Mouse (Mus musculus) ES-CJ7 (cell line): ENCODE measurements around the gene Ngrn.

Source experiments
- DNase-seq: peaks from one replicate; pipeline ENCODE4 v3.0.0; 2011; ENCODE audit warnings: low read depth, low spot score

Ngrn gene

GRCm38 (mm10) chr7:80261372-80261990 is 466 bp downstream of the Ngrn start:
- DNase-seq, result peak; percentile 48

DNA sequence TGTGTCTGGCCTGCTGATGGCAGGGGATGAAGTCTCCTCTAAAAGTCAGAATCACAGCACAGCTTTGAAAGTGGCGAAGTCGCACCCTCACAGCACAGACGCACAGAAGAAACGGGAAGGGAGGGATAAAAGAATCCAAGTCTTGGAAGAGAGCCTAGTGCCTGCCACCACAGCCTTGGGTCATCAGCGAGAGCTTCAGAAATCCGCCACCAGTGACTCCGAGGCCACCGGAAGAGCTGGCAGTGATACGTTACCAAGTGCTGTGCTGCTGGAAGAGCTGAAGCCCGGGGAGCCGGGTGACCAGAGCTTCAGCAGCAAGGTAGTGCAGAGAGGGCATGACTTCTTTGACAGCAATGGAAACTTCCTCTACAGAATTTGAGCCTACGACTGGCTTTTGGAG is 3.6 kb downstream of the Ngrn start:
- DNase-seq, result no peak

DNA sequence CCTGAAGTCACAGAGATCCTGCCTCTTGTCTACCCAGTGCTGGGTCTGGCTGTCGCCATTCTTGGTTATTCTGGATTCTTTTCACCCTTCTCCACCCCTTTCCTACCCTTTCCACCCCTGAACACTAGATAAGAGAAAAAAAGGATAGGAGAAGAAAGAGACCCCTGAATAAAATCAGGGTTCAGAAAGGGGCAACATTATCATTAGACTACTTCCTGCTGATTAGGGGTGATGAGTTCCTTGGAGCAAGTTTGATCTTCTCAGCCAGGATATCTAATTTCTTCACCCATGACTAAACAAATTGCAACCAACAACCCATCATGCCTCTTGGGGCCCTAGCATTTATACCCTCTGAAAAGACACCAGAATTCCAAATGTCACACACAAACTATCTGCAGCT is 6.7 kb downstream of the Ngrn start:
- no peak for DNase-seq

- DNase-seq, result peak; percentile 94
These were observed 8.1 kb downstream of the Ngrn start, which contains the start of gene Vps33b for GRCm38 (mm10) chr7:80268897-80269750. Gene Vps33b (plus strand): TSS chr7:80269649.

- DNase-seq, result no peak
These were observed 8.8 kb downstream of the Ngrn start for GRCm38 (mm10) chr7:80269751-80270255.

- no peak for DNase-seq
These were observed 12.4 kb downstream of the Ngrn start for GRCm38 (mm10) chr7:80273456-80273855.

- no peak for DNase-seq
These were observed 15.4 kb downstream of the Ngrn start for GRCm38 (mm10) chr7:80276374-80276773.

DNA sequence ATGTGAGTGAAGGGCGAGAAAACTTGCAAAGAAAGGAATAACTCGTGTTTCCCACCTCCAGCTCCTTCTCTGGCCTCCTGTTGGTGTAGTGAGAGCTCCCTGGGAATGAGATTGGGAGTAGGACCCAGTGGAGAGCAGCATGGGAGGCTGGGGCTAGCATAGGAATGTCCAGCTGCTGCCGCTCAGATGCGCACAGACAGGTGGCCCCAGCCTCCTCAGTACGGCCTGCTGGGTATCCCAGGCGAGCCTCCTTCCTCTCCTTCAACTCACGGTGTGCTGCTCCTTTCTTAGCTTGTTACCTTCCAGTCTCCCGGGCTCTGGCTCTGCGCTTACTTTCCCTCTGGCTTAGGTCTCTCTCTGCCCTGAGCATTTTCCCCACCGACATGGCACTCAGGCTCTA is 19.0 kb downstream of the Ngrn start:
- no peak for DNase-seq

- DNase-seq, result no peak
These were observed 20.0 kb downstream of the Ngrn start for GRCm38 (mm10) chr7:80280998-80281397.

- no peak for DNase-seq
These were observed 20.6 kb downstream of the Ngrn start for GRCm38 (mm10) chr7:80281646-80282045.

- DNase-seq, result no peak
These were observed 22.4 kb downstream of the Ngrn start for GRCm38 (mm10) chr7:80283226-80283918.

DNA sequence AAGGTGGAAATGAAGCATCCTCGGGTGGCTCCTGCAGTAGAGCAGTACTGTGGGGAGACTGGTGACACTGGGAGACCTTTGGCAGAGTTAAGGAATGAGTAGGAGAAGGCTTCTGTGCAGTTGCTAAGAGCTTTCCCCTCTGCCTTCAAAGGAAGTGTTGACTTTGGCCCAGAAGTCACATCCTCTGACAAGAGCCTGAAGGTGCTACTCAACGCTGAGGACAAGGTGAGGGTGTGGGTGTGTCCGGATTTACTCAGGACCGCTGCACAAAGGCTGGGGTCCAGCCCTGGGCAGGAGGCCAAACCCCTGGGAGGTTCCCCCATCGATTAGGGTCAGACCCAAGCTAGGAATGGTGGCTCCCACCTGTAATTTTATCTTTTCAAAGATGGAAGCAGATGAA is 23.4 kb downstream of the Ngrn start:
- no peak for DNase-seq

DNA sequence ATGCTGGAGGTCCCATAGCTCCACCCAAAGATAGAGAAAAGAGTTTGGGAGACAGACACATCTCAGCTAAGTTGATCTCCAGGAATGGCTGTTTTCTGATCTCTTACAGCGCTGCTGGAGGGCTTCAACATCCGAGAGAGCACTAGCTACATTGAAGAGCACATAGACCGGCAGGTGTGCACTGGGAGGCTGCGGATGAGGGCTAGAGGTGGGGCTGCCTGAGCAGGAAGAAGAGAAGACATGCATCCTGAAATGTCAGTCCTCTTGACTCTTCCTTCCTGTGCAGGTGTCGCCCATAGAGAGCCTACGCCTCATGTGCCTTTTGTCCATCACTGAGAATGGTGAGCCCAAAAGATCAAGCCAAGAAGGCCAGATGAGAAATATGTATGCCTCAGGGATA is 24.7 kb downstream of the Ngrn start:
- DNase-seq, result no peak

GRCm38 (mm10) chr7:80287736-80288135 is 26.7 kb downstream of the Ngrn start:
- DNase-seq, result no peak

- peak; percentile 98 for DNase-seq
These were observed 33.2 kb downstream of the Ngrn start, which contains the start of gene Prc1 for GRCm38 (mm10) chr7:80294062-80294763. Gene Prc1 (plus strand): TSS chr7:80294450.

GRCm38 (mm10) chr7:80294764-80295648 is 34.0 kb downstream of the Ngrn start:
- DNase-seq, result no peak

DNA sequence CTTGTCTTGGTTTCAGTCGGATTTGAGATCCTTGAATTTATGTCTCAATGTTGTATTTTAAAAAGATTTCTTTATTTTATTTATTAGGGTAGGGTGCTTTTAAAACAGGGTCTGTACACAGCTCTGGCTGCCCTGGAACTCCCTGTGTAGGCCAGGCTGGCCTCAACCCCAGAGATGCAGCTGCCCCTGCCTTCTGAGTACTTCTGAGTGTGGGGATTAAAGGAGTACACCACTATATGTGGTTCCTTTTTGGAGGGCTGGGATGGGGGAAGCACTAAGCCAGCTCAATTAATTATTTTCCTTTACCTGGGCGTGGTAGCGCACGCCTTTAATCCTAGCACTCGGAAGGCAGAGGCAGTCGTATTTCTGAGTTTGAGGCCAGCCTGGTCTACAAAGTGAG is 35.4 kb downstream of the Ngrn start:
- no peak for DNase-seq

- no peak for DNase-seq
These were observed 36.0 kb downstream of the Ngrn start for GRCm38 (mm10) chr7:80297041-80297440.

DNA sequence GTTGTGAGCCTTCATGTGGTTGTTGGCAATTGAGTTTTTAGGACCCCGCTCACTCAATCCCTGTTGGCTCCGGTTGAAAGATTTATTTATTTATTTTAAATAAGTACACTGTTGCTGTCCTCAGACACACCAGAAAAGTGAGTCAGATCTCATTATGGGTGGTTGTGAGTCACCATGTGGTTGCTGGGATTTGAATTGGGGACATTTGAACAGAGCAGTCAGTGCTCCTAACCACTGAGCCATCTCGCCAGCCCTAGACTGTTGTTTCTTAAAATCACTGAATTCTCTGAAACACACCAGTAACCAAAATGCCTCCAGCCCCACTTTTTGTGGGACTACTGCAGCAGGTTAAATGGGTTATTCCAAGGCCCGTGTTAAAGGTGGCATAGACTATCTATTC is 37.7 kb downstream of the Ngrn start:
- no peak for DNase-seq

GRCm38 (mm10) chr7:80299568-80299967 is 38.6 kb downstream of the Ngrn start:
- DNase-seq, result no peak

- peak; percentile 41 for DNase-seq
These were observed 40.5 kb downstream of the Ngrn start for GRCm38 (mm10) chr7:80301522-80301921.
